Mouse (Mus musculus) cortical plate, adult 2 months (tissue): ENCODE results near the gene Slc9a6.

Source experiments
- CTCF ChIP-seq: fragments of 200-500 bp; IDR thresholded peaks from 2 replicates; pipeline ENCODE4 v1.5.1; 2011; ENCODE audit warnings: mild to moderate bottlenecking, control low read depth, low read length; ENCODE audit not compliant: insufficient read depth; ENCODE audit errors: extremely low read depth
- POLR2A ChIP-seq: fragments of 200-500 bp; IDR thresholded peaks from 2 replicates; pipeline ENCODE4 v1.6.1; 2011; ENCODE audit warnings: mild to moderate bottlenecking, low read length, control low read depth; ENCODE audit not compliant: insufficient read depth; ENCODE audit errors: extremely low read depth

DNA sequence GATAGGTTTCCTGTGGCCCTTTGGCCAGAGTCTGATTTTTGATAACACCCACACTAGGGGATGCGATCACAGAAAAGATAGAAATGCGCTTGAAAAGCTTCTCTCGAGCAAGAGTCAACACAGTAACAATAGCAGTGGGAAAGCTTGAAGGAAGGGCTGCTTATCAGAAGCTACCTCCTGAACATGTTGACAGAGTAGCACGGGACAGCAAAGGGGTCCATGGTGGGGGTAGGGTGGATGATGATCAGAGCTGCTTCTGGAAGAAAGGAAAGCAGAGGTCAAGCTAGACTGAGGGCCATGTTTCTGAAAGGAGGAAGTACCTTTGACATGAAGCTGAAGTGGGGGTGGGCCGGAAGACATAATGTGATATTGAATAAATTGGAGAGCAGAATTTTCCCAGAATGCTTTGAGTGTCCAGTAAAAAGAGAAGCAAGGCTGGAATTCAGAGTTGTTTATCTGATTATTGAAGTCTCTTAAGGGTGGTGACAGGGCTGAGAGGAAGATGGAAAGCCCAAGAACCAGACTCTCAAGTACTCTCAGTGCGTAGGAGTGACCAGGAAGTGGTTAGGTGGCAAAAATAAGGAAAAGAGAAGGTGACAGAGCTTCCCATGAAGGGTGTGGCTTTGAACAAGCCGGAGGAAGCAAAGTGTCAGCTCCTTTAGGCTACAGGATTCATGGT is 2.4 kb upstream of the Slc9a6 start:
- no peak for TF ChIP-seq CTCF
- TF ChIP-seq POLR2A: no peak
